Mouse (Mus musculus): Measurements from ENCODE around the gene Pmpcb. TPM values are rescaled to one million over a fixed set of nuclear protein-coding genes. Genes with fewer than 3 reads are reported as not detected.
A peak's percentile ranks its signal among the peaks of the same experiment; 100 is the strongest.
"Not testable (repeated sequence)": the region's sequence is repeated elsewhere in the genome, so short reads cannot be mapped to it uniquely, and the experiment has no call there.

Pmpcb gene
- 10 to 100 TPM; 24.0 to 95.9 (median 64.2) TPM for total RNA-seq (2018; cell fraction: chromatin; rRNA removed)
- 10 to 100 TPM; 35.5 to 49.2 (median 43.0) TPM for total RNA-seq (2018; cell fraction: cytosol; rRNA removed)
- total RNA-seq (2018; cell fraction: nucleus; rRNA removed): 10 to 100 TPM; 27.2 to 75.2 (median 48.5) TPM
- polyA plus RNA-seq (2018): 44.9 to 107 TPM (median 54.7 TPM) in 3 replicates

- H3K4me3 ChIP-seq (ENCODE audit: inconsistent target): peak within 1 kb of the TSS; percentile 68
- no peak within 1 kb of the TSS for H3K27ac ChIP-seq
- WGBS (ENCODE audit: missing documents): under 1% methylated on average over 33 of the region's 42 CpGs
Observed at GRCm38 (mm10) chr5:21736956-21737585, at the start of gene Pmpcb. Gene Pmpcb, plus strand, starts transcription at chr5:21737141.

GRCm38 (mm10) chr5:21692230-21692629 lies 44.7 kb upstream of the Pmpcb start:
- peak overlapping the region; percentile 12; the same call in 1 of the 2 replicates for H3K27ac ChIP-seq
- no peak overlapping the region for H3K4me3 ChIP-seq (ENCODE audit: inconsistent target)
- no peaks in the 10 kb centered on the region for H3K36me3 ChIP-seq (ENCODE audit: inconsistent target)
- H3K79me2 ChIP-seq (ENCODE audit: inconsistent target): no peaks in the 10 kb centered on the region
- WGBS (ENCODE audit: missing documents): 76% methylated on average over 4 of the region's 5 CpGs

More at GRCm38 (mm10) chr5:21736956-21737585, at the start of gene Pmpcb:
- Histone ChIP-seq H3K79me2 (ENCODE audit: inconsistent target) (peaks cover 20% of the 10 kb centered on the region), H3K36me3 (ENCODE audit: inconsistent target) (peaks cover 27% of the 10 kb centered on the region)

- H3K36me3 ChIP-seq (ENCODE audit: inconsistent target): no peaks in the 10 kb centered on the region
- 58% methylated on average over 3 of the region's 3 CpGs for WGBS (ENCODE audit: missing documents)
- H3K27ac ChIP-seq: no peak overlapping the region
- no peaks in the 10 kb centered on the region for H3K79me2 ChIP-seq (ENCODE audit: inconsistent target)
- no peak overlapping the region for H3K4me3 ChIP-seq (ENCODE audit: inconsistent target)
Observed at GRCm38 (mm10) chr5:21693372-21693870, 43.5 kb upstream of the Pmpcb start.

- H3K27ac ChIP-seq: no peak overlapping the region
- 73% methylated on average over 3 of the region's 3 CpGs for WGBS (ENCODE audit: missing documents)
Observed at GRCm38 (mm10) chr5:21694854-21695490, 42.0 kb upstream of the Pmpcb start.

GRCm38 (mm10) chr5:21699555-21699954 lies 37.4 kb upstream of the Pmpcb start:
- 100% methylated on average over 1 of the region's 3 CpGs for WGBS (ENCODE audit: missing documents)
- H3K79me2 ChIP-seq (ENCODE audit: inconsistent target); H3K36me3 ChIP-seq (ENCODE audit: inconsistent target); H3K27ac ChIP-seq; H3K4me3 ChIP-seq (ENCODE audit: inconsistent target): not testable (repeated sequence)

More at GRCm38 (mm10) chr5:21694854-21695490, 42.0 kb upstream of the Pmpcb start:
- Histone ChIP-seq H3K4me3 (ENCODE audit: inconsistent target) (no peak overlapping the region), H3K36me3 (ENCODE audit: inconsistent target) (no peaks in the 10 kb centered on the region), H3K79me2 (ENCODE audit: inconsistent target) (no peaks in the 10 kb centered on the region)

GRCm38 (mm10) chr5:21700272-21700821 lies 36.6 kb upstream of the Pmpcb start:
- 32% methylated on average over 10 of the region's 10 CpGs for WGBS (ENCODE audit: missing documents)
- peak overlapping the region; percentile 39 for H3K27ac ChIP-seq
- no peaks in the 10 kb centered on the region for H3K79me2 ChIP-seq (ENCODE audit: inconsistent target)
- H3K4me3 ChIP-seq (ENCODE audit: inconsistent target): peak overlapping the region; percentile 78
- no peaks in the 10 kb centered on the region for H3K36me3 ChIP-seq (ENCODE audit: inconsistent target)

GRCm38 (mm10) chr5:21700934-21701333 lies 36.0 kb upstream of the Pmpcb start:
- H3K36me3 ChIP-seq (ENCODE audit: inconsistent target): no peaks in the 10 kb centered on the region
- WGBS (ENCODE audit: missing documents): 2% methylated on average over 22 of the region's 22 CpGs
- H3K4me3 ChIP-seq (ENCODE audit: inconsistent target): peak overlapping the region; percentile 78
- peak overlapping the region; percentile 39 for H3K27ac ChIP-seq
- H3K79me2 ChIP-seq (ENCODE audit: inconsistent target): no peaks in the 10 kb centered on the region

GRCm38 (mm10) chr5:21701351-21702008 lies 35.5 kb upstream of the Pmpcb start, which contains the start of gene Napepld:
Gene Napepld, minus strand, starts transcription at chr5:21701396.
- under 1% methylated on average over 59 of the region's 59 CpGs for WGBS (ENCODE audit: missing documents)
- Histone ChIP-seq H3K27ac (peak within 1 kb of the TSS; percentile 74), H3K4me3 (ENCODE audit: inconsistent target) (peak within 1 kb of the TSS; percentile 78), H3K79me2 (ENCODE audit: inconsistent target) (no peaks in the 10 kb centered on the region), H3K36me3 (ENCODE audit: inconsistent target) (no peaks in the 10 kb centered on the region)

- Histone ChIP-seq H3K4me3 (ENCODE audit: inconsistent target) (peak overlapping the region; percentile 7; the same call in 1 of the 2 replicates), H3K79me2 (ENCODE audit: inconsistent target) (no peaks in the 10 kb centered on the region), H3K36me3 (ENCODE audit: inconsistent target) (no peaks in the 10 kb centered on the region), H3K27ac (peak overlapping the region; percentile 74)
- 42% methylated on average over 2 of the region's 2 CpGs for WGBS (ENCODE audit: missing documents)
Observed at GRCm38 (mm10) chr5:21702009-21702364, 35.0 kb upstream of the Pmpcb start.

GRCm38 (mm10) chr5:21702873-21703475 lies 34.0 kb upstream of the Pmpcb start:
- Histone ChIP-seq H3K36me3 (ENCODE audit: inconsistent target) (no peaks in the 10 kb centered on the region), H3K4me3 (ENCODE audit: inconsistent target) (no peak overlapping the region), H3K79me2 (ENCODE audit: inconsistent target) (no peaks in the 10 kb centered on the region), H3K27ac (peak overlapping the region; percentile 74)
- 83% methylated on average over 6 of the region's 6 CpGs for WGBS (ENCODE audit: missing documents)

GRCm38 (mm10) chr5:21703708-21704107 lies 33.2 kb upstream of the Pmpcb start:
- H3K4me3 ChIP-seq (ENCODE audit: inconsistent target): no peak overlapping the region
- peak overlapping the region; percentile 74 for H3K27ac ChIP-seq
- H3K36me3 ChIP-seq (ENCODE audit: inconsistent target): no peaks in the 10 kb centered on the region
- 100% methylated on average over 3 of the region's 3 CpGs for WGBS (ENCODE audit: missing documents)
- no peaks in the 10 kb centered on the region for H3K79me2 ChIP-seq (ENCODE audit: inconsistent target)

- 96% methylated on average over 4 of the region's 4 CpGs for WGBS (ENCODE audit: missing documents)
Observed at GRCm38 (mm10) chr5:21706546-21706945, 30.4 kb upstream of the Pmpcb start.

GRCm38 (mm10) chr5:21708011-21708410 lies 28.9 kb upstream of the Pmpcb start:
- 89% methylated on average over 7 of the region's 8 CpGs for WGBS (ENCODE audit: missing documents)
- H3K36me3 ChIP-seq (ENCODE audit: inconsistent target); H3K27ac ChIP-seq; H3K4me3 ChIP-seq (ENCODE audit: inconsistent target); H3K79me2 ChIP-seq (ENCODE audit: inconsistent target): not testable (repeated sequence)

More at GRCm38 (mm10) chr5:21706546-21706945, 30.4 kb upstream of the Pmpcb start:
- Histone ChIP-seq H3K79me2 (ENCODE audit: inconsistent target) (no peaks in the 10 kb centered on the region), H3K36me3 (ENCODE audit: inconsistent target) (no peaks in the 10 kb centered on the region), H3K4me3 (ENCODE audit: inconsistent target) (no peak overlapping the region), H3K27ac (no peak overlapping the region)

- no peaks in the 10 kb centered on the region for H3K79me2 ChIP-seq (ENCODE audit: inconsistent target)
- no peak overlapping the region for H3K4me3 ChIP-seq (ENCODE audit: inconsistent target)
- no peaks in the 10 kb centered on the region for H3K36me3 ChIP-seq (ENCODE audit: inconsistent target)
- WGBS (ENCODE audit: missing documents): 96% methylated on average over 13 of the region's 13 CpGs
- no peak overlapping the region for H3K27ac ChIP-seq
Observed at GRCm38 (mm10) chr5:21712127-21712715, 24.7 kb upstream of the Pmpcb start.

Data from macrophage (primary cell).